Comparison of ENCODE assay signal across 8 mouse cellular contexts in genomic region chr8:120735770-120736481, GRCm38 (mm10). TPM values are rescaled to one million over a fixed set of nuclear protein-coding genes. Genes with fewer than 3 reads are reported as not detected.
DNase-seq lines count a peak whose midpoint lies in the region; ATAC-seq lines count a peak whose summit lies in the region.

Gene Irf8 (plus strand): TSS chr8:120736358.

- H3K4me1 ChIP-seq in hindbrain, embryonic 14.5 days (replicated peaks; ENCODE audit: control insufficient read depth, insufficient read depth, low read length) = peaks cover 14% of the 10 kb centered on the region

- peak within 1 kb of the TSS; percentile 52 for H3K4me3 ChIP-seq in hindbrain, embryonic 14.5 days (replicated peaks; ENCODE audit: low read length)

- H3K9me3 ChIP-seq in hindbrain, embryonic 14.5 days (ENCODE audit: control insufficient read depth, low read length) = no peaks in the 10 kb centered on the region

- peak; percentile 85 for ATAC-seq in hindbrain, embryonic 14.5 days (ENCODE audit: low FRiP score)

- peak within 1 kb of the TSS; percentile 60 for H3K9ac ChIP-seq in hindbrain, embryonic 14.5 days

- peak; percentile 86 for DNase-seq in T-cell, adult 2 months (ENCODE audit: low spot score)
- peak; percentile 66 to 80 for DNase-seq in cerebellum, postnatal 4 days (ENCODE audit: low spot score in 2 of 2)
- DNase-seq in gastrocnemius, adult 18-20 months (ENCODE audit: low spot score) = peak; percentile 89
- peak; percentile 87 for DNase-seq in hindbrain, embryonic 14.5 days (ENCODE audit: low spot score)
- DNase-seq in layer of hippocampus, postnatal 36 days = peak; percentile 75 to 83
- DNase-seq in lung, postnatal 14 days = peak; percentile 91
- DNase-seq in ovary, postnatal 36 days (ENCODE audit: low spot score) = peak; percentile 87
- peak; percentile 81 to 92 for DNase-seq in thymus, postnatal 10 days (ENCODE audit: low spot score in 2 of 2)

- WGBS in hindbrain, embryonic 14.5 days = under 1% methylated on average over 62 of the region's 62 CpGs

- peak within 1 kb of the TSS; percentile 100 for H3K4me2 ChIP-seq in hindbrain, embryonic 14.5 days (replicated peaks)

- no peak within 1 kb of the TSS for H3K27ac ChIP-seq in hindbrain, embryonic 14.5 days

- H3K36me3 ChIP-seq in hindbrain, embryonic 14.5 days (replicated peaks; ENCODE audit: control insufficient read depth, insufficient read depth) = no peaks in the 10 kb centered on the region

- H3K27me3 ChIP-seq in hindbrain, embryonic 14.5 days (ENCODE audit: control insufficient read depth, insufficient read depth, low read length) = peaks cover 43% of the 10 kb centered on the region

RNA-seq across cellular contexts. Expression of gene Irf8, which starts in this region (rescaled TPM):
- 1 to 10 TPM; 7.6 to 9.0 TPM for total RNA-seq in gastrocnemius, adult 18-20 months (2021)
- 3.2 and 5.1 TPM in 2 replicates for polyA plus RNA-seq in hindbrain, embryonic 14.5 days (2014; fragmentation: Nextera tagmentation; extraction: Ambion mirVana)
- total RNA-seq in layer of hippocampus, postnatal 36 days (2021) = 1 to 10 TPM; 4.7 to 5.2 TPM
